Mouse (Mus musculus): ENCODE measurements around the gene Nhlrc4.
A peak's percentile ranks its signal among the peaks of the same experiment; 100 is the strongest.

The Nhlrc4 gene

DNA sequence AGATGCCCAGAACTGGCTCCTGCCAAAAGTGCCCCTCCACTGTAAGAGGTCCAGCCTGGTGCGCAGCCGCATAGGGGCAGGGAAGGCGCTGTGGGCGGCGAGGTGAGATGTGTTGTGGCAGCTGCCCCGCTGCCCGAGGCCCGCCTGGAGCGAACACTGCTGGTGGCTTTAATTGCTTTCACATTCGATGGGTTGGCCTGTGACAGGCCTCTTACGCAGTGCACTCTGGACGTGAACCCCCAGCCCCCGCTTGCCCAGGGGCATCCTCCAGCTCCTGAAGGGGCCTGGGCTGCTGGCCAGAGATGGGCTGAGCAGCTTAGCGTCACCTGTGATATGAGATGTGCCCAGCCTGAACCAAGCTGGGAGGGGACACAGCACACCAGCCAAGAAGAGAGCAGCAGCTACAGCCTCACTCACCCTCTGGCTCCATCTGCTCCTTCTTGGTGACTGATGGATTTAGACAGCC, 12.9 kb upstream of the Nhlrc4 start:
- no peak for DNase-seq

DNA sequence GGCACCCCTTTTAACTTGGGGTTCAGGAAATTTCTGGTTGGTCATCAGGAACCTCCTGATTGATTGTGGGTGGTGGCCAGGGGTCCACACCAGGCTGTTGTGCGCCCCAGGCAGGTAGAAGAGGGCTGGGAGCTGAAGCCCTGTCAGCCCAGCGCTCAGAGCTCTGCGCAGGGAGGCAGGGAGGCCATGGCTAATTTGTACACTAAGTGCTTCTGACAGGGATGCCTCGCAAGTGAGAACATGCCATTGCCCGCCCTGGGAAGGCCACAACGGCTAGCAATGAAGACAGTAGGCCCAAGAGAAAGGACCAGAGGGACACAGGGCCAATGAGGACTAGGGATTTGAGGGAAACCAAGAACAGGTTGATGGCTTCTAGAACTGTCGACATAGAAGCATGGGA, 11.9 kb upstream of the Nhlrc4 start:
- DNase-seq = no peak

DNA sequence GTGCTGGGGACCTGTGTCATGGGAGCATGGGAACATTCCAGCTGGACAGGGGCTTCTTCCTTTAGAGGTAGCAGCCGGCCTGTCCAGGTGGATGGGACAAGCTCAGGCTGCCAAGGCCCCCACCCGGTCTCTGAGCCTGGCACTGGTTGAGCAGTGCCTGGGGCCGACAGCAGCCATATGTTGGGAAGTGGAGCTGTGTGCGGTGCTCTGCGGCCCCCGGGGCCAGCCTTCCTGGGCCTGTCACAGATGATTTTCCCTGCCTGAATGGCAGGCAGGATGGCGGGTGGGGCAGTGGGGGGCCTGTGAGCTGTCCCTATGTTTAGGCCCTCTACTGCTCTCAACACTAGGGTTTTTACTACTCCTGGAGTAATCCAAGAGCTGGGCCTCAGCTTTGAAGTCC, 11.4 kb upstream of the Nhlrc4 start:
- no peak for DNase-seq

GRCm38 (mm10) chr17:25955736-25956135, 11.0 kb upstream of the Nhlrc4 start:
- DNase-seq = no peak

DNA sequence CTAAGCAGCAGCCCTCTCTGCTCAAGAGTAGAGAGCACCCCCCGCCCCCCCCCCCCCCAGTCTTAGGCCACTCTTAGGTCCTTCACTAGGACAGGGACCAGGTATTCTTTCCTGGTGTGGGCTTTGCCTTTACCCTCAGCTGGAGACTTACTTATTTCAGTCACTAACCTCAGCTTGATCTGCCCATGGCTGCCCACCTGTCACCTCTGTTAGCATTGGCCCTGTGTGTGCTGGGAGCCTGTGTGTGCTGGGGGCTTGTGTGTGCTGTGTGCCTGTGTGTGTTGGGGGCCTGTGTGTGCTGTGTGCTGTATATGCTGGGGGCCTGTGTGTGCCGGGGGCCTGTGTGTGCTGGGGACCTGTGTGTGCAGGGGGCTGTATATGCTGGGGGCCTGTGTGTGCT, 9.9 kb upstream of the Nhlrc4 start:
- DNase-seq = no peak

DNA sequence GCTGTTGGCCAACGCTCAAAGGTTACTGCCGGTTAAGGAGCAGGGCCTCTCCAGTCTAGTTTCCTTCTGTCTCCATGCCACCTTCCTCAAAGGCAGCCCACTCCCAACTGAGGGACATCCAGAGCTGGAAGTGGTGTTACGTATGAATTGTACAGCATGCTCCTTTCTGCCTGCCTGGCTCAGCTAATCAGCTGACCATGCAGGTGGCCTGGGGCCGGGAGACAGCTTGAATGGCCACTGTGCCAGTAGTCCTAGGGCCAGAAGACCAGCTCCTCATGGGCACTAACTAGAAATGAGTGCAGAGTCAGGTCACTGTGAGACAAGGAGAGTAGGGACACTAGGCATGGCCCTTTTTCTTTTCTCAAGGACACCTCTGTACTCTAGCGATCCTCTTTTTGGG, 8.4 kb upstream of the Nhlrc4 start:
- no peak for DNase-seq

DNA sequence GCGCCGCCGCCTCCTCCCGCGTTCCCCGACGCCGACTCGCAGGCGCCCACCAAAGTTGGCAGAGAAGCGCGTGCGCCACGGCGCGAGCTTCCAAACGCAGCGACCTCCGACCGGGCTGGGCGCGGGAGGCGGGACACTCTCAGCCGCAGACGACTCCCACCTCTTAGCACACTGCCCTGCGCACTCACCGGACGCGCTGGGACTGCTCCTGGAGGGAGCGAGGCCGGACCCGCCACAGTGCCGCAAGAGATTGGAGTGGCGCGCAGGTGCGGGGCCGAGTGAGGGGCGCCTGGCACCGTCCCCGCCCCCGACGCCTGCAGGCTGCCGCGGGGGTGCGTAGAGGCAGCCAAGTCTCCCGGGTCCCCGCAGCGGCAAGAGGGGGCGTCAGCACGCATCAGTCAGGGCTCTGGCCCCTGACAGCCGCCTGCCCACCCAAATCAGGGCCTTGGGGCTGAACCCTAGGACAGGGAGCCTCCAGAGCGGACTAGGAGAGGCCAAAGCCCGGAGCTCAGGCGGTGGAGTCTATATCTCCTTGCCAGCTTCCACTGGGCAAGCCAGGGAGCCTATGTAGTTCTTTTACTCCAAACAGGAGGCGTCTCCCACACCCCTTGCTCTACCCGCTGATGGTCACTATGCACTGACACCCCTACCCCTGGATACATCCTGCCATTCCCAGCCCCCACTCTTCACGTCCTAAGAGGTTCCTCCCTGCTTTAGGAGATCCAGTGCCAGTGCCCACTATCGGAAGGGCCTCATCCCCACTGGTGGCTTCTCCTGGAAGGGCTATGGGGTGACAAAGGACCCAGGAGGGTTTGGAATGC, 7.3 kb upstream of the Nhlrc4 start, which contains the start of gene A930017K11Rik:
Gene A930017K11Rik, minus strand, starts transcription at position 763 of the 821 bp plus-strand sequence.
- DNase-seq = no peak

- DNase-seq = no peak
Measured at GRCm38 (mm10) chr17:25951225-25951802, 6.6 kb upstream of the Nhlrc4 start.

DNA sequence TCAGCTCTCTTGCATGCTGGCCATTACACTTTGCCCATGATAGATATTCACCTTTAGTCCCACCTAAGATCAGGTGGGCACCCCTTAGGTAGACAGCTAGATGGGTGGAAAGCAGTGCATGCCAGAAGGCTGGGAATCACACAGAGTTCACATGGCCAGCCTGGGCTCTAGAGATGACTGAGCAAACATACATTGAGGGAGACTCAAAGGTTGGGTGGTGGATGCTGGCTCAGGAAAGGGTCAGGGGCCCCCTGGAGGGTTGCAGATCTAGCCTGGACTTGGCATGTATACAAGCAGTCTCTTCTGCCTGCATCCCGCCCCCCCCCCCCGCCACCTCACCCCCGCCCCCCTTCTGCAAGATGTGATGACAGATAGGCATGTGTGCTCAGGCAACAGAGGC, 5.9 kb upstream of the Nhlrc4 start:
- no peak for DNase-seq

GRCm38 (mm10) chr17:25949981-25950380, 5.2 kb upstream of the Nhlrc4 start:
- no peak for DNase-seq

GRCm38 (mm10) chr17:25948051-25948450, 3.3 kb upstream of the Nhlrc4 start:
- DNase-seq = no peak

DNA sequence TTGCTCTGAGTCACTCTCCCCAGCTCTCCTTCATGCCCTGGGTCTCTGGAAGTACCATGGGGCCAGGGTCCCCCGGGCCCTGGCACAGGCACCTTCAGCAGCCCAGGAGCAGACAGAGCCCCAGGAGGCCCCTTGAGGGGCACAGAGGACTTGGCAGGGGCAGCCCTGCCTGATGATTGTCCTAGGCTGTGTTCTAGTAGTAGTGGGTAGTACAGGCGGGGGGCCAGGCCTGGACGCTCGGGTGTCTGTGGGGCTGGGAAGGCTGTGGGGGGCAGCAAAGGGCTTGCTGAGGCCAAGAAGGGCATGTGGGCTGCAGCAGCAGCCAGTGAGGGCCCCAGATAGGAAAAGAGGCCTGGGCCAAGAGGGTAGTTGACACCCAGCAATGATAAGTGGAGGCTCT, 2.8 kb upstream of the Nhlrc4 start:
- DNase-seq = no peak

- DNase-seq = no peak
Measured at GRCm38 (mm10) chr17:25946891-25947290, 2.1 kb upstream of the Nhlrc4 start.

- DNase-seq = no peak
Measured at GRCm38 (mm10) chr17:25946349-25946748, 1.6 kb upstream of the Nhlrc4 start.

DNA sequence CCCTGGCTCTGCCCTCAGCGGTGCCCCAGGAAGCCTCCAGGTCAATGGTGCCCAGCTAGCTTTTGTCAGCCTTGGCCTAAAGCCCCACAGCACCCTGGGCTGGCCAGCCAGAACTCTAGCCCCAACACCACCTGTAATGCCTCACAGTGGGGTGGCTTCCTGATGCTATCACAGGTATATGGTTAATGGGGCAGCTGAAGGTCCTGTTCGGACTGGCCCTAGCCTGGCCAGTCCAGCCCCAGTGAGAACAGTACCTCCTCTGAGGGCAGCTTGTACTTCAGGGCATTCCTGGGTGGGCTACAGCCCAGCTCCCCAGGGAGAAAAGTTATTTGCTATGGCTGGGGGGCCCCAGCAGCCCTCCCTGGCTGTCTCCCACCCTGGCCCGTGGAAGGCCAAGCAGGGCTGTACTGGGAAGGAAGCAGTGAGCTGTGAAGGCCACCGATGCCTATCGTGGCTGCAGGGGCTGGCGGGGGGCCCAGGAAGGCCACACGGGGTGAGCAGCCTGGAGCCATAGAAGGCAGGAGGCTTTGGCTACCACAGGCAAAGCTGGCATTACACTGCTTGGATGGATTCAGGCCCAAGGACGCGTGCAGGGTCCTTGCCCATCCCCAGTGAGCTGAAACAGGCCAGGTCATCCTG, 875 bp upstream of the Nhlrc4 start:
- DNase-seq = no peak

- no peak for DNase-seq
Measured at GRCm38 (mm10) chr17:25943769-25944168, 992 bp downstream of the Nhlrc4 start.

DNA sequence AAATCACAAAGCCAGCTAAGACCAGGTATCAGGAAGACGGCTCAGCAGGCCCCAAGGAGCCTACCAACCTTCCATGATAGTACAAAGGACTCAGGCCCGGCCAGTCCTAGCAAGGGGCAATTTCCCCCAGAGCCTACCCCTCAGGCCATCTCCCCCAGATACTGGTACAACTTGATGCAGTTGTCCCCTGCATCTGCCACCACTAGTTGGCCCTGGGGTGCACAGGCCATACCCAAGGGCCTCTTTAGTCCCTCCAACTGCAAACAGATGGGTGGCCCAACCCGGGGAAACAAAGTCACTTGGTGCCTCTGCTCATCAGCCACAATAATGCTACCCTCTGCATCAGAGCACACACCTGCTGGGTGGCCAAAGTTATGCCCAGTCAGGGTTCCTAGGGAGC, 1.5 kb downstream of the Nhlrc4 start:
- no peak for DNase-seq

DNA sequence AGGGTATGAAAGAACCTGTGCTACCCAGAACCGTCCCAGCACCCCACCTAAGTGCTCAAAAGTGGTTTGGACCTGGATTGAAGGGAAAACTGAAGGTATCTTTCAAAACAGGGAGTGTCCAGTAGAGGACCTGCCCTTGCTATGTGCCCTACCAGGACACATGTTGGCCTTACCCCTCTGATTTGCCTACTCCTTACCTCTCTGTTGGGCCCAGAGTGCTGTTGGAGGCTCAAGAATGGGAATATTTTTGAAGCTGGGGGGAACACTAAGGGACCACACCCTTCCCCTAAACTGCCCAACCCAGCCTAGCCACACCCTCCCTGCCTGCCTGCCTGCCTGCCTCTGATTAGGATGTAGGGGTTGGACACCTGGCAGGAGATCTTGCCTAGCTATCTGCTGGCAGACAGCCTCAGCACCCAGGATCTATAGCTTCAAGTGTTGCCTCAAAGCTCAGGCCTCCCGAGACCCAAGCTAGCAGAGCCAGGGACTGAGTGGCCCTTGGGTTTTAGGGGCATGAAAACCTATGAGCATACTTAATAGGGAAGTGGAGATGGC, 2.1 kb downstream of the Nhlrc4 start:
- no peak for DNase-seq

DNA sequence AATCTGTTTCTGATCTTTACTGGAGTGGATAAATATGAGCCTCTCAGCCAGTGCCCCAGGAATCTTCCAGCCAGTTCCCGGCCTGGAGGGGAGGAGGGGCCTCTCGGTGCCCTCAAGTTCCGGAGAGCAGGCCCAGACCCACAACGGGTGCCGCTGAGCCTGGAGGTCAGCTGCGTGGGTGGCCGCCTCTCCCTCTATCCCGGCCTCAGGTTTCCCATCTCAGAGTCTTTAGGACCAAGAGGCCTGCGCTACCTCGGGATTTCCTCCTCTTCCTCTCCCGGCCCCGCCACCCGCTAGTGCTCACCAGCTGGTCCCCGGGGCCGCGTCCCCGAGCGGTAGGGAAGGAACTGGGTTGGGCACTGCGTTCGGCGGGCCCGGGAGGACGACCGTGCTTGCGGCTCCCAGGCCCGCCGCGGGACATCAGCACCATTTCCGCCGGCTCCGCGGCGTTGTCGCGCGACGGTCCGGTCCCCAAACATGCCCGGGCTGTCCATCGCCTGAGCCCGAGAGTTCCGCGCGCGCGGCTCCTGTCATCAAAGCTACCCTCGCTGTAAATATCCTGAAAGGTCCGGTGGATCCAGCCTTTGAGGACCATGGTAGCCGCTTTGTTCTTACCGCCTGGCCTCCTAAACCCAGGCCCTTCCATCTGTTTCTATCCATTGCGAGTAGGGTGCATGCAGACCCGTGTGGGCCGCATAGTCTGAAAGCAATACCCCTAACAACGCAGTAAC, 3.1 kb downstream of the Nhlrc4 start:
- DNase-seq = peak; percentile 16 to 19

DNA sequence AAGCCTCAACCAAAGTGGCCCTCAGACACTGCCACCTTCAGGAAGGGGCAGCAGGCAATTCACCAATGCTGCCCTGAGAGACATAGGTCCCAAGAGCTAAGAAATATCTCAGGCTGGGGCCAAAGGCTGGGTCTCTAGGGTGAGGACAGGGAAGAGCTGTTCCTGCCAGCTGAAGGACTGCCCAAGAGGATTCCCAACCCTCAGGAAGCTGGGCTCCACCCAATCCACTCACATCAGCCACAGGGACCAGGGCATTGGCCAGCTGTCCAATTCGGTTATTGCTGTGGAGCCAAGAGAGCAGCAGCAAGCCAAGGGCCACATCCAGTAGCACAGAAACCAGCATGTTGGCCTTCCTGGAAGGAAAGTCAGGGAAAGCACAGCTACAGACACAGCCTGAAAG, 10.2 kb downstream of the Nhlrc4 start:
- DNase-seq = no peak

GRCm38 (mm10) chr17:25925348-25925747, 19.4 kb downstream of the Nhlrc4 start:
- DNase-seq = no peak

DNA sequence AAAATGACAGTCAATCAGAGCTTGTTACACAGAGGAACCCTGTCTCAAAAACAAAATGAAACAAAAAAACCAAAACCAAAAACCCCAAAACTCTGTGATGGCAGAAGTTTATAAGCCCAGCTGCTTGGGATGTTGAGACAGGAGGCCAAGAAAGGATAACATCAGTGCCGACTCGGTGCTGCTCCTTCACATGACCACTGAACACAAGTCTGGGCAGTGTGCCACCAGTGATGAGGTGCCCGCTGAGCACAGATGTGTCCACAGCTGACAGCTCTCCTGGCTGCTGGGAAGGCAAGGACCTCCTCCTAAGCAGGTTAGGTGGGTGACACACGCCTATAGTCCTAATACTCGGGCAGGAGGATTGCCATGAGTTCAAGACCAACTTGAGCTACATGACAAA, 22.6 kb downstream of the Nhlrc4 start:
- no peak for DNase-seq
